Mouse (Mus musculus) spleen, adult 2 months (tissue): ENCODE data around the gene Slc36a2.

Source experiments
- CTCF ChIP-seq: fragments of 200-500 bp; IDR thresholded peaks from 2 replicates; pipeline ENCODE4 v1.5.1; 2011; ENCODE audit warnings: mild to moderate bottlenecking, inconsistent platforms; ENCODE audit not compliant: insufficient read depth, insufficient read length, insufficient replicate concordance; ENCODE audit errors: extremely low read depth
- POLR2A ChIP-seq: fragments of 200-500 bp; IDR thresholded peaks from 2 replicates; pipeline ENCODE4 v1.6.1; 2011; ENCODE audit warnings: low read depth, low read length, inconsistent platforms

GRCm38 (mm10) chr11:55110566-55111169 lies 74.2 kb downstream of the Slc36a2 start:
- no peak for TF ChIP-seq POLR2A
- TF ChIP-seq CTCF = no peak
